Mouse (Mus musculus) cortical plate, adult 2 months (tissue): ENCODE results near the gene Gm47955.

Experiments used
- CTCF ChIP-seq: fragments of 200-500 bp; IDR thresholded peaks from 2 replicates; pipeline ENCODE4 v1.5.1; 2011; ENCODE audit warnings: mild to moderate bottlenecking, control low read depth, low read length; ENCODE audit not compliant: insufficient read depth; ENCODE audit errors: extremely low read depth
- POLR2A ChIP-seq: fragments of 200-500 bp; IDR thresholded peaks from 2 replicates; pipeline ENCODE4 v1.6.1; 2011; ENCODE audit warnings: mild to moderate bottlenecking, low read length, control low read depth; ENCODE audit not compliant: insufficient read depth; ENCODE audit errors: extremely low read depth

- TF ChIP-seq CTCF (peak; percentile 46), POLR2A (no peak)
Observed at GRCm38 (mm10) chr1:82987530-82988198, 27.6 kb downstream of the Gm47955 start.
